Mouse (Mus musculus) 3134 (cell line): Measurements from ENCODE around the gene Ddx31.
A peak's percentile ranks its signal among the peaks of the same experiment; 100 is the strongest.

Experiments
- DNase-seq: peaks from one replicate; pipeline ENCODE4 v3.0.0-alpha.2; 2011; ENCODE audit warnings: low spot score; ENCODE audit not compliant: insufficient read length; ENCODE audit errors: extremely low read depth

Gene Ddx31

GRCm38 (mm10) chr2:28840222-28840951 lies at the start of gene Ddx31, which contains the start of gene Gtf3c4:
Gene Ddx31 (plus strand): TSS chr2:28840406.
Gene Gtf3c4 (minus strand): TSS chr2:28840360.
- peak; percentile 90 for DNase-seq

- peak; percentile 57 for DNase-seq
Observed at GRCm38 (mm10) chr2:28792931-28793610, 47.1 kb upstream of the Ddx31 start.

DNA sequence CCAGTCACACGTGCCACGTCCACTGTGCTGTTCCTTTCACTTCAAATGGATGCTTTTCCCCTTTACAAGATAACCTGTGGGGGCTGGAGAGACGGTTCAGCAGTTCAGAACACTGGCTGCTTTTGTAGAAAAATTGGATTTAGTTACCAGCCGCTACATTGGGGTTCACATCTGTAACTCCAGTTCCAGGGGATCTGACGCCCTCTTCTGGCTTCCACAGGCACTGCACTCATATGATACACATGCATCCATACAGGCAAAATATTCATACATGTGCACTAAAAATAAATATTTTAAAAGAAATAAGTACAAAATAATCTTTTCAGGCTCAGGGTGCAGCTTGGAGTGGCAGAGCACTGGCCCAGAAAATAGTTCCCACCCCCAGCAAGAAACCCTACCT lies 45.6 kb upstream of the Ddx31 start:
- DNase-seq, result no peak

DNA sequence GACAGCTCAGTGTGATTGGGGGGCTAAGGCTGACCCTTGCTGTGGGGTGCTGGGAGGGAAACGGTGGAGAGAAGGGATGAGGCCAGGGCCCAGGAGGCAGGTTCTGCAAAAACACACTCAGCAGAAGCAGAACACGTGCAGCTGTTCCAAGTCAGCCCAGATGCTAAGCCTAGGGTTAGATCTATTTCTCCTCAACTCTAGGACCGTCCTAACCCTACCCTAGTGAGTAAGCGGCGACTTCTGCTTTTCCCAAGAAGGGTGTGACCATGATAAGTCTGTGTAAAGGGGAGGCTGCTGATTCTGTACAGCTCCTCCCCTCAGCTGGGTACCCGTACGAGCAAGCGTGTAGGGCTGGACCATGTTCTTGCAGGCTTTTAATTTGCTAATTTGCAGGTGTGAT lies 43.9 kb upstream of the Ddx31 start:
- no peak for DNase-seq

DNA sequence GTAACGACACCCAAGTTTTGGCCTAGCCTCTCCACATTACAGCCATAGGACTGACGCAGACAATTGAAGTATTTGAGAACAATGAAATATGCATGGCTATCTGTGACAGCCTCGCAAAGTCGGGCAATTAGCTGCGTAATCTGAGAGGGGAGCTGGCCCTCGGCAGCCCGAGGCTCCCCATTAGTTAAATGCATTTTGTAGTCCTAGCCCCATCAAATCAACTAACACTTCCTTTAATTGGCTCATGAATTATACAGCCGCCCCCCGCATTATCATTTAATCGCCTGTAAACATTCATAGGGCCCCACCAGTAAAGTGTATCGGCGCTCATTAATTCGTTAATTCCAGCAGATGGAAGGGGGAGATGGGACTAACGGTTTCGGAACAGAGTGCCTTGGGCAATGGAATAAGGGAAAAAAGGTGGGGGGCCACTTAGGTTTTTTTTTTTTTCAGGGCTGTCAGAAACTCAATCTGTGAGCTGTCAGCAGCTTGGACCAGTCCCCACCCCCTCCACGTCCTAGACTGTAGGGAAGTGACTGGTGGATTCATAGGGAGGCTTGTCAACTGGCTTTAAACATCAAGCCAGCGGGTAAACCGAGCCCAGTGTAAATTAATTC lies 42.6 kb upstream of the Ddx31 start:
- DNase-seq, result no peak

DNA sequence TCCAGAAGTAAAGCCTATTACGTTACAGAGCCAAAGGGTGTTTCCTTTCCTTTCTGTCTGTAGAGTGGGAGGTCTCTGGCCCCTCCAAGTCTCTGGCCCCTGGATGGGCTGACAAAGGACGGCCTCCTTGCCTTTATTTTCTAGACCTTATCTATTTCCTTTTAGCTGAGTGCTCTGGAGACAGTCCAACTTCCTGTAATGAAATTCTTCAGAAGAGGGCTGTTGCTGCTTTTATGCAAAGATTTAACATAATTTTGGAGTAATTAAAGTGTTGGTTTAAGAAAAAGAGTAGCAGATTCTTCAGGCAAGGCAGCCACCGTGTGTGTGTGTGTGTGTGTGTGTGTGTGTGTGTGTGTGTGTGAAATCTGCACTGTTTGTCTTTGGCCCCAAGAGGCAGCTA lies 41.8 kb upstream of the Ddx31 start:
- no peak for DNase-seq

DNA sequence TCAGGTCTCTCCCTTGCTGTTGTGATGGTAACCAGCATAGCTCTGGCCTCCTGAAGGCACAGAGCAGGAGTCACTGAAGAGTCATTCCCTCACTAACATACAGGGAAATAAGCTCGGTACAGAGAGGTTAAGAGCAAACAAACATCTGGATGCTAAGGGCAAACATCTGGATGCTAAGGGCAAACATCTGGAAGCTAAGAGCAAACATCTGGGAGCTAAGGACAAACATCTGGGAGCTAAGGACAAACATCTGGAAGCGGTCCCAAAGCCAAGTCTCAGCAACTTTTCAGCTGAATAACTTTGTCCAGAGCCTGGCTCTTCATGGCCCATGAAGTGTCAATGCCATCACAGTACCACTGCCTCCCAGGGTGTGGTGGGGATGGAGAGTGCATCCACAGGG lies 40.6 kb upstream of the Ddx31 start:
- DNase-seq, result no peak

DNA sequence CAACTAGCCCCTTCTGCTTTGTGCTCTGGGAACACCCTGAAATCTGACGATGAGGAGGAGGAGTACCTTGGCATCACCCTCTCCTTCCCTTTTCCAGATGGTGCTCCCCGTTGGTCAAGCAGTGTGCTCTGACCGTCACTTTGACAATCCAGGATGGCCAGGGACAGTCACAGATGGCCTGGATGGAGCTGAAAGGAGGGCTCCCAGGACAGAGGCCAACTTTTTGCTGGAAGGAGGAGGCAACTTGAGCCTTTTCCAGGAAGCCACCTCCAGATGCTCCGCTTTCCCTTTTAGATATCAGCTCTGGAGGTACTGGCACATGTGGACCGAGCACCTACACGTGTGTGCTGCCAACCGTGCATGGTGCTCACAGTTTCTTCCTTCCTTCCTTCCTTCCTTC lies 36.8 kb upstream of the Ddx31 start:
- no peak for DNase-seq

DNA sequence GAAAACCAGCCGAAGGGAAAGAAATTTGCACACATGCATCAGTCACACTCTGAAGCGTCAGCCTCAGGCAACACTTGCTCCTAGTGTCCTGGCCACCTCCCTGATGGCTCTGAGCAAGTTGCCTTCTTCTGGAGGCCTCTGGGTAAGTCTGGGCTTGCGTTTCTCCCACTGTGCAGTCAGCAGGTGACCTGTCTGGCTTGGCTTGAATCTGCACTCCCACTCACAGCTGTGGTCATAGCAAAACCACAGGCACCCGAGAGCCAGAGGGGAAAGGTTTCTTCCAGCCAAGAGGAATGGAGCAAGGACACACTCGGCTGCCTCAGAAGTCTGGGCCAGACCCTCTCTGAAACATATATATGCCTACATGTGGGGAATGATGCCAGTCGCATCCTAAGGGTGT lies 31.4 kb upstream of the Ddx31 start:
- peak; percentile 28 for DNase-seq

DNA sequence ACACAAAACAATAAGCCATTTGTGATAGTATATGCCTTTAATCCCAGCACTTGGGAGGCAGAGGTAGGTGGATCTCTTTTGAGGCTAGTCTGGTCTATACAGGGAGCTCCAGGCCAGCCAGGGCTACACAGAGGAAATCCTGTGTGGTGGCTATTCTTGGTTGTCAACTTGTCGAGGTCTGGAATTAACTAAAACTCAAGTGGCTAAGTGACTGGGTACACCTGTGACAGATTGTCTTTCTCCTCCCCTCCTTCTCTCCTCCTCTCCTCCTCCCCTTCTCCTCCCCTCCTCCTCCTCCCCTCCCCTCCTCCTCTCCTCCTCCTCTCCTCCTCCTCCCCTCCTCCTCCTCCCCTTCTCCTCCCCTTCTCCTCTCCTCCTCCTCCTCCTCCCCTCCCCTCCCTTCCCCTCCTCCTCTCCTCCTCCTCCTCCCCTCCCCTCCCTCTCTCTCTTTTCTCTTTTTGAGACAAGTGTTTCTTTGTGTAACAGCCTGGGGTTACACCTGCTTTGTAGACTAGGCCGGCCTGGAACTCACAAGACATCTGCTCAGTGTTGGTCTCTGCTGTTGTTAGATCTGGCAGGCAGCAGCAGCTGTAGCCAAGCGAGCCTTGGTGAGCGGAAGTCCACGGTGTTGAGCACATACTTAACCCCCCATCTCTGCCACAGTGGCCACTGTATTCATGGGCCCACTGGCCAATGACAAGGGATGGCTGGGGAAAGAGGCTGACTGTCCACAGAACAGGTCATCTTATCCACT lies 29.8 kb upstream of the Ddx31 start:
- DNase-seq, result no peak

DNA sequence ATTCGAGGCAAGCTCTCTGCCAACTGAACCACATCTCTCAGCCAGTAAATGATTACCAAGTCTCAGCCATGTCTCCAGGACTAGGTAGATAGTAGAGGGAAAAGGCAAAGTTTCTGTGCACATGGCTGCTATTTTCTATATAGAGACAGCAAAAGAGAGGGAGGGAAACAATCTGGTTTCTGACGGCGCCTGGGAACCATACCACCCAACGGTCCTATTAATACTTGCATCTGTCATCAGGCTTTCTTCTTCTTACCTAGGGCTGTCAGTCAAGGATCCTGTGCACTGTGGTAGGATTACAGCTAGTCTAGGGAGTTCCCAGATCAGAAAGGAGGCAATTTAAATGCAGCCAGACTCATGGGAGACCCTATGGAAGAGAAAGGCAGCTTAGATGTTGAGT lies 21.3 kb upstream of the Ddx31 start:
- DNase-seq, result no peak

GRCm38 (mm10) chr2:28829265-28829664 lies 10.9 kb upstream of the Ddx31 start:
- no peak for DNase-seq

- DNase-seq, result no peak
Observed at GRCm38 (mm10) chr2:28836181-28836940, 3.8 kb upstream of the Ddx31 start.

DNA sequence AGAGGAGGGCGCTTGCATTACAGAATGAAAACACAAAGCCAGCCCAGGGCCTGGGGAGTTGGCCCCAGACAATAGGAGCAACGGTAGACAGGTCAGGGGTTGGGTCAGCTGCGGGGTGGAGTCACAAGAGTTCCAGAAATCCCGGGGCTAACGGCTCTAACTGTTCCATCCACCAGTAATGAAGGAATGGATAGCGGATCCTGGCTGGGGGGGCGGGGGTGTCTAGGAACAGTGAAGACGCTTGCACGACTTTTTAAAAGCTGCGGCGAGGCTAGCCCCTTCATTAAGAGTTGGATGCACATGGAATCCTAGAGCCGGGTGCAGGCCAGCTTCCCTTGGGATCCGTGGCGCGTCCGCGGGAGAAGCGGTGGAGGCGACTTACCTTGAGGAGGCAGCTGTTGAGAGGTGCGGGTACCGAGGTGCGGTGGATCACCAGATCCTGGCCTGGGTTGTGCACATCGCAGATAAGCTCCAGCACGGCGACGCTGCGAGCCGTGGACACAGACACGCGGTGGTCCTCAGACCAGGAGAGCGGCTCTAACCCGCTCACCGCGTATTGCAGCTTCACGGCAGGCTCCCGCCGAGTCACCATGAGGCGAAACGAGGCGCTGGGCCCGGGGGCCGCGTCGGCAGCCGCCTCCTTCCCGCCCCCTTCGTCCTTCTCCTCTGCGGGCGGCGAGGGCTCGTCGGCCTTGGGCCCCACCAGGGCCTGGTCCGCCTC lies 545 bp upstream of the Ddx31 start:
- DNase-seq, result no peak

DNA sequence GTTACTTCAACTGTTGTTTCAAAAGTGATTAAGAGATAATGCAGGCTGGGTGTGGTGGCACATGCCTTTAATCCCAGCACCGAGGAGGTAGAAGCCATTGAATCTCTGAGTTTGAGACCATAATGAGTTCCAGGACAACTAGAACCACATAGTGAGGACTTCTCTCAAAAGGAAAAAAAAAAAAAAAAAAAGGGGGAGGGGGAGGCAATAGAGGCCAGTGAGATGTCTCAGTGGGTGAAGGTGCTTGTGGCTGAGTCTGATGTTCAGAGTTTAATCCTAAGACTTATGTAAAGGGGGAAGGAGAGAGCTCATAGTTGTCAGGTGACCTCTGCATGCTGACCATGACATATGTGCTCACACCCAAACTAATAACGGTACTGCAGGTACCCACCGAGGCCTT lies 1.8 kb downstream of the Ddx31 start:
- DNase-seq, result no peak

DNA sequence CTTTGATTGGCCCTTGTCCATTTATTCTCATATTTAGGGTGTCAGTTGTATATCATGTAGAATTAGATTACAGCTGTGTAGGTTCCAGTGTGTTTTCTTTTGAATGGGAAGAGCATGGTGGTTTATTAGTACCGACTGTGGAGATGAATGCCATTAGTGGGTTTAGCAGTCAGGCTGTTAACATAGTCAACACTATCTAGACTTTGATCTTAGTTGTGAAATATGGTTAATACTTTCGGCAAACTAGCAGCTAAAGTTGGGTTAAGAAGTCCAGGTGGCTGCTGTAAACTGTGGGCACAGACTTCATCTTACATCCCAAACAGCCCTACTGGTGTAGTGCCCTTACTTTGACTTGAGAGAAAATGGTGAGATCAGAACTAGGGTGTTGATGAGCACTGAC lies 8.7 kb downstream of the Ddx31 start:
- no peak for DNase-seq

GRCm38 (mm10) chr2:28852594-28852993 lies 12.4 kb downstream of the Ddx31 start:
- DNase-seq, result no peak

DNA sequence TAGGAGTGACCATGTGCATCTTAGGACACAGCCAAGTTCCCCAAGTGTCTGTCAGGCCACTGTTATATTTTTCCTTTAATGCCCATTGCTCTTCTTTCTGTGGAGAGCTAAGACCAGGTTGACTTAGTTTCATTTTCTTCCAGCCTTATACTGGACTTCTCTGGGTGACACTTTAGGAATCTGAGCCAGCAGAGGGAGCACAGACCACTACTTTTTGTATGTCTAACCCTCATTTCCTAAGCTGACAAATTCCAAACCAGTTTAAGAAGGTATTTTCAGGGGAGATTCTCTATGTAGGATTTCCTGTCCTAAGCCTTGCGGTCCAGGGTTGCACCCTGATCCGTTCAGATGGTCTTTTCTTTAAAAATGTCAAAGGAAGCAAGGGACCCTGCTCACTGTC lies 15.6 kb downstream of the Ddx31 start:
- no peak for DNase-seq

- no peak for DNase-seq
Observed at GRCm38 (mm10) chr2:28859303-28859702, 19.1 kb downstream of the Ddx31 start.
